Mouse (Mus musculus) naive thymus-derived CD4-positive, alpha-beta T cell, adult 2 months (primary cell): Measurements from ENCODE around the gene Patl1.
"Not testable (repeated sequence)": the region's sequence is repeated elsewhere in the genome, so short reads cannot be mapped to it uniquely, and the experiment has no call there.

ENCODE experiments used
- DNase-seq: peaks from one replicate; pipeline ENCODE4 v3.0.0-alpha.2; 2011; ENCODE audit warnings: low read depth

Gene Patl1

GRCm38 (mm10) chr19:11912037-11912532 is at the start of gene Patl1:
Gene Patl1 (plus strand): TSS chr19:11912399.
- peak; percentile 98 for DNase-seq

GRCm38 (mm10) chr19:11867837-11868236 is 44.4 kb upstream of the Patl1 start:
- DNase-seq = no peak

- DNase-seq = no peak
These were observed 37.2 kb upstream of the Patl1 start, which contains the start of gene Olfr1419 for GRCm38 (mm10) chr19:11875006-11875405. Gene Olfr1419 (minus strand): TSS chr19:11875106.

- not testable (repeated sequence) for DNase-seq
These were observed 33.8 kb upstream of the Patl1 start for GRCm38 (mm10) chr19:11878404-11878803.

GRCm38 (mm10) chr19:11886265-11886664 is 25.9 kb upstream of the Patl1 start, which contains the start of gene Olfr1420:
Gene Olfr1420 (plus strand): TSS chr19:11886565.
- no peak for DNase-seq

GRCm38 (mm10) chr19:11911021-11911420 is 1.2 kb upstream of the Patl1 start:
- DNase-seq = peak; percentile 15

- no peak for DNase-seq
These were observed 596 bp upstream of the Patl1 start for GRCm38 (mm10) chr19:11911603-11912002.

- no peak for DNase-seq
These were observed 428 bp downstream of the Patl1 start for GRCm38 (mm10) chr19:11912533-11913121.

GRCm38 (mm10) chr19:11915804-11916203 is 3.6 kb downstream of the Patl1 start:
- DNase-seq = no peak

GRCm38 (mm10) chr19:11922068-11922467 is 9.9 kb downstream of the Patl1 start:
- no peak for DNase-seq

GRCm38 (mm10) chr19:11922515-11922914 is 10.3 kb downstream of the Patl1 start:
- not testable (repeated sequence) for DNase-seq

- DNase-seq = no peak
These were observed 14.2 kb downstream of the Patl1 start for GRCm38 (mm10) chr19:11926380-11926779.

- DNase-seq = no peak
These were observed 16.0 kb downstream of the Patl1 start for GRCm38 (mm10) chr19:11928025-11928748.

GRCm38 (mm10) chr19:11946460-11946859 is 34.3 kb downstream of the Patl1 start:
- DNase-seq = not testable (repeated sequence)

GRCm38 (mm10) chr19:11949878-11950277 is 37.7 kb downstream of the Patl1 start:
- no peak for DNase-seq

- DNase-seq = no peak
These were observed 38.5 kb downstream of the Patl1 start for GRCm38 (mm10) chr19:11950747-11951146.

GRCm38 (mm10) chr19:11954206-11954605 is 42.0 kb downstream of the Patl1 start:
- DNase-seq = no peak

- DNase-seq = no peak
These were observed 44.4 kb downstream of the Patl1 start for GRCm38 (mm10) chr19:11956636-11957035.

GRCm38 (mm10) chr19:11957396-11957795 is 45.2 kb downstream of the Patl1 start:
- no peak for DNase-seq

- DNase-seq = no peak
These were observed 45.6 kb downstream of the Patl1 start for GRCm38 (mm10) chr19:11957846-11958245.

- DNase-seq = no peak
These were observed 52.1 kb downstream of the Patl1 start for GRCm38 (mm10) chr19:11964266-11964665.

GRCm38 (mm10) chr19:11965023-11965942 is 53.1 kb downstream of the Patl1 start, which contains the start of gene Osbp:
Gene Osbp (plus strand): TSS chr19:11965941.
- peak; percentile 99 for DNase-seq
